Mouse (Mus musculus): ENCODE measurements around the gene Plekha7.

- TF ChIP-seq POLR2A (IDR thresholded peaks at IDR 0.05; ENCODE audit: low read depth, low read length) (no peak), CTCF (IDR thresholded peaks at IDR 0.05; ENCODE audit: extremely low read depth, insufficient read length, insufficient replicate concordance, low read depth, low read length) (no peak)
Measured at GRCm38 (mm10) chr7:116294961-116295360, 13.2 kb downstream of the Plekha7 start.

All from small intestine, adult 2 months (tissue).